Mouse (Mus musculus) hindbrain, postnatal 0 days (tissue): ENCODE measurements at regions not wholly inside any gene's neighbourhood (a gene's known extent, or its start where the extent isn't known, plus 50 kb on each side); places are given as distances from the start of the nearest gene placed in this dataset.

Experiments used
- ATAC-seq: fragments of 200-750 bp; cut with Nextera tagmentation; 2 replicates; pipeline ENCODE4 v1.8.0; 2017; ENCODE audit warnings: mild to moderate bottlenecking, moderate TSS enrichment, moderate library complexity
- DNase-seq: peaks from one replicate; pipeline ENCODE4 v3.0.0-alpha.2; 2015; ENCODE audit warnings: low spot score
- H3K27ac ChIP-seq: fragments of 300-500 bp; sonication (generic); 2 replicates; pipeline ENCODE4 v1.5.1; 2014; ENCODE audit warnings: mild to moderate bottlenecking
- H3K27me3 ChIP-seq: fragments of 300-500 bp; sonication (generic); 2 replicates; pipeline ENCODE4 v1.6.1; 2014; ENCODE audit warnings: low read length, mixed read lengths; ENCODE audit not compliant: insufficient read depth
- H3K36me3 ChIP-seq: fragments of 300-500 bp; sonication (generic); 2 replicates; pipeline ENCODE4 v1.6.1; 2014; ENCODE audit warnings: low read length, mixed read lengths; ENCODE audit not compliant: insufficient read depth
- H3K4me1 ChIP-seq: fragments of 300-500 bp; sonication (generic); 2 replicates; pipeline ENCODE4 v1.6.1; 2014; ENCODE audit warnings: antibody characterized with exemption, low read length, mixed read lengths; ENCODE audit not compliant: insufficient read depth
- H3K4me2 ChIP-seq: fragments of 300-500 bp; sonication (generic); 2 replicates; pipeline ENCODE4 v1.6.1; 2014; ENCODE audit warnings: low read depth, mild to moderate bottlenecking, low read length, moderate library complexity, mixed read lengths
- H3K4me3 ChIP-seq: fragments of 300-500 bp; sonication (generic); 2 replicates; pipeline ENCODE4 v1.5.1; 2014; ENCODE audit warnings: low read length
- H3K9ac ChIP-seq: fragments of 300-500 bp; sonication (generic); replicated peaks from 2 replicates; pipeline ENCODE4 v1.6.1; 2014; ENCODE audit warnings: mild to moderate bottlenecking, low read length, moderate library complexity, mixed read lengths
- H3K9me3 ChIP-seq: fragments of 300-500 bp; sonication (generic); 2 replicates; pipeline ENCODE4 v1.6.1; 2016; ENCODE audit warnings: low read length, mixed read lengths
- CTCF ChIP-seq: IDR thresholded peaks from 2 replicates; pipeline ENCODE4 v1.5.1; 2016; ENCODE audit warnings: antibody characterized with exemption, control low read depth, low read depth
- WGBS: fragments of 180-500 bp; shearing (Covaris S2); extraction: QIAGEN DNeasy Blood & Tissue Kit; methylation state at CpG from one replicate; pipeline ENCODE4 v1.1.7; 2014; 5-methylcytosine and 5-hydroxymethylcytosine counted together

GRCm38 (mm10) chr13:44347662-44348061 is 381.6 kb upstream of the Jarid2 start:
- TF ChIP-seq CTCF: no peak
- Histone ChIP-seq H3K9me3 (no peaks in the 10 kb centered on the region), H3K4me2 (no peak overlapping the region), H3K9ac (no peak overlapping the region), H3K27ac (no peak overlapping the region), H3K4me1 (no peaks in the 10 kb centered on the region), H3K4me3 (no peak overlapping the region), H3K36me3 (no peaks in the 10 kb centered on the region), H3K27me3 (no peaks in the 10 kb centered on the region)
- WGBS: 48% methylated on average over 9 of the region's 9 CpGs
- DNase-seq: no peak
- ATAC-seq: no peak

- Histone ChIP-seq H3K36me3 (no peaks in the 10 kb centered on the region), H3K4me2 (peak overlapping the region; percentile 23), H3K4me1 (no peaks in the 10 kb centered on the region), H3K27ac (no peak overlapping the region), H3K4me3 (no peak overlapping the region), H3K9ac (no peak overlapping the region), H3K27me3 (no peaks in the 10 kb centered on the region), H3K9me3 (no peaks in the 10 kb centered on the region)
- DNase-seq (peak; percentile 71), ATAC-seq (peak; percentile 35; the same call in 1 of the 2 replicates)
- no peak for TF ChIP-seq CTCF
- WGBS: 14% methylated on average over 9 of the region's 9 CpGs
Measured at GRCm38 (mm10) chr13:44353899-44354298, 375.4 kb upstream of the Jarid2 start.

GRCm38 (mm10) chr13:44355771-44356221 is 373.5 kb upstream of the Jarid2 start:
- Histone ChIP-seq H3K9ac (no peak overlapping the region), H3K27ac (no peak overlapping the region), H3K9me3 (no peaks in the 10 kb centered on the region), H3K4me1 (no peaks in the 10 kb centered on the region), H3K27me3 (no peaks in the 10 kb centered on the region), H3K36me3 (no peaks in the 10 kb centered on the region), H3K4me2 (no peak overlapping the region), H3K4me3 (no peak overlapping the region)
- DNase-seq: no peak
- ATAC-seq: no peak
- no peak for TF ChIP-seq CTCF
- 52% methylated on average over 12 of the region's 12 CpGs for WGBS

- Histone ChIP-seq H3K27ac (no peak overlapping the region), H3K9me3 (no peaks in the 10 kb centered on the region), H3K4me3 (no peak overlapping the region), H3K36me3 (no peaks in the 10 kb centered on the region), H3K9ac (no peak overlapping the region), H3K27me3 (no peaks in the 10 kb centered on the region), H3K4me1 (no peaks in the 10 kb centered on the region), H3K4me2 (no peak overlapping the region)
- no peak for TF ChIP-seq CTCF
- no peak for ATAC-seq
- WGBS: 83% methylated on average over 11 of the region's 11 CpGs
- DNase-seq: no peak
Measured at GRCm38 (mm10) chr13:44356981-44357380, 372.3 kb upstream of the Jarid2 start.

- H3K4me3 ChIP-seq: no peak overlapping the region
- 69% methylated on average over 7 of the region's 7 CpGs for WGBS
- no peaks in the 10 kb centered on the region for H3K27me3 ChIP-seq
- H3K36me3 ChIP-seq: no peaks in the 10 kb centered on the region
- no peak overlapping the region for H3K27ac ChIP-seq
- H3K4me1 ChIP-seq: no peaks in the 10 kb centered on the region
- no peak for TF ChIP-seq CTCF
- H3K9ac ChIP-seq: no peak overlapping the region
- ATAC-seq: no peak
- no peaks in the 10 kb centered on the region for H3K9me3 ChIP-seq
- DNase-seq: no peak
- no peak overlapping the region for H3K4me2 ChIP-seq
Measured at GRCm38 (mm10) chr13:44359344-44359743, 369.9 kb upstream of the Jarid2 start.

GRCm38 (mm10) chr13:44360016-44360415 is 369.3 kb upstream of the Jarid2 start:
- Histone ChIP-seq H3K9ac (no peak overlapping the region), H3K9me3 (no peaks in the 10 kb centered on the region)

GRCm38 (mm10) chr13:44360725-44361290 is 368.5 kb upstream of the Jarid2 start:
- no peak for ATAC-seq
- H3K4me3 ChIP-seq: no peak overlapping the region
- 56% methylated on average over 15 of the region's 15 CpGs for WGBS
- no peak overlapping the region for H3K9ac ChIP-seq
- no peaks in the 10 kb centered on the region for H3K27me3 ChIP-seq
- no peak overlapping the region for H3K27ac ChIP-seq
- H3K9me3 ChIP-seq: no peaks in the 10 kb centered on the region
- no peaks in the 10 kb centered on the region for H3K36me3 ChIP-seq
- peak; percentile 31 for DNase-seq
- TF ChIP-seq CTCF: no peak
- no peaks in the 10 kb centered on the region for H3K4me1 ChIP-seq
- no peak overlapping the region for H3K4me2 ChIP-seq

More at GRCm38 (mm10) chr13:44360016-44360415, 369.3 kb upstream of the Jarid2 start:
- Histone ChIP-seq H3K27ac (no peak overlapping the region), H3K36me3 (no peaks in the 10 kb centered on the region), H3K4me1 (no peaks in the 10 kb centered on the region), H3K27me3 (no peaks in the 10 kb centered on the region), H3K4me3 (no peak overlapping the region), H3K4me2 (no peak overlapping the region)
- DNase-seq: no peak
- 80% methylated on average over 5 of the region's 5 CpGs for WGBS
- ATAC-seq: no peak
- no peak for TF ChIP-seq CTCF
